Mouse (Mus musculus) cerebellum, postnatal 14 days (tissue): ENCODE data around the gene Gm1113.

Experiments
- DNase-seq, 2 experiments: peaks; one replicate each; pipeline ENCODE4 v3.0.0; 2021; ENCODE audit warnings: mixed read lengths in 2 of 2

Gm1113 gene

DNA sequence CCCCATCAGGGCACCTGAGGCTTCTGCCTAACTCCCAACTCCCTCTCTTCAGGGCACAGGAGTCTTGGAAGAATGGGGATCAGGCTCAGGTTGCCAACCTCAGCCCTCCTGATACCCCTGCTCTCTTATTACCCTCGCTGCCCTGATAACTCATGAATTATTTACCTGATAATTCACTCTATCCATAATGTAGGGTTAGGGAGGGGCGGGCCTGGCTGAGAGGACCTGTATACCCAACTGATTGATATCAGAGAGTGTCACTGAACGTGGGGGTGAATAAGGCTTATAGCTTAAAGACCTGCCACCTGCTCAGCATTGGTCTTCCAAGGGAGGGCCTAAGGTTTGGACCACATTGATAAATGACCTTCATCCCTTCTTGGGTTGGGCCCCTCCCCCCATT is at the start of gene Gm1113:
TSS of gene Gm1113 (minus strand) at position 101 of the 400 bp plus-strand sequence.
- no peak for DNase-seq

DNA sequence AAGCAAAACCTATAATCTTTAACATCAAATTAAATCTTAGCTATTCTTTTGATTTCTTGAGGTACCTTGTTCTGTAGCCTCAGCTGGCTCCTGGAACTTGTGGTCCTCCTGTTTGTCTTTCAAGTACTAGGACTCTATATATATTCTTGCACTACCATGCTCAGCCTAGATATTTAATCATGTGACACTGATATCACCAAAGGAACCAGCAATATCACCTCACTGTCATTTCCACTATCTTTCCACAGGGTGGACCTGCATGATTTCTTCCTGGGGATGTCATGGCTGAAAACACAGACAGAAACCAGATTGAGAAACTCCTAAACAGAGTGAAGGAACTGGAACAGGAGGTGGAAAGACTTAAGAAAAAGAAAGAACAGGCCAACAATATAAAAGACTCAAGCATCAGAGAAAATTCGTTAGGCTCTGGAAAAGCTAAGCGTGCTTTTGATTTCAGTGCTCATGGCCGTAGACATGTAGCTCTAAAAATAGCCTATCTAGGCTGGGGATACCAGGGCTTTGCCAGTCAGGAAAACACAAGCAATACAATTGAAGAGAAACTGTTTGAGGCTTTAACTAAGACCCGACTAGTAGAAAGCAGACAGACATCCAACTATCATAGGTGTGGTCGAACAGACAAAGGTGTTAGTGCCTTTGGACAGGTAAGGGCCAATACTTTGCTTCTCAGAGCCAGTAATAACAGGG is 46.6 kb upstream of the Gm1113 start:
- no peak for DNase-seq

DNA sequence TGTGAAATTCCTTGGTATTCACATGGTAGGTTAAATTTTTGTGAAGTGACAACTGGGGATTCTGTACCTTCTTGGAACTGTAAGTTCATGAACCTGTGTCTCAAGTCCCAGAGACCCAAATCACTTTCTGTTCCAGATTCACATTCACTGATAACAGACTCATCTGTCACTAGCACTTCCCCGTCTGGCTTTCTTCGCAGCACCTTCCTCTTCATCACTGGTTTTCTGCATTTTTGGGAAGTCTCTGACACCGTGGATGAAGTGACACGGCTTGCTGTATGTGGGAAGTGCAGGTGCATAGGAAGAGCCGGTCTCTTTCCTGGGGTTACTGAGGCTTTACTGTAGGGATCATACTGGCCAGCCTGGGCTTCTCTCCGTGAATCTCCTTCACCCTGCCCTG is 43.5 kb upstream of the Gm1113 start:
- no peak for DNase-seq

DNA sequence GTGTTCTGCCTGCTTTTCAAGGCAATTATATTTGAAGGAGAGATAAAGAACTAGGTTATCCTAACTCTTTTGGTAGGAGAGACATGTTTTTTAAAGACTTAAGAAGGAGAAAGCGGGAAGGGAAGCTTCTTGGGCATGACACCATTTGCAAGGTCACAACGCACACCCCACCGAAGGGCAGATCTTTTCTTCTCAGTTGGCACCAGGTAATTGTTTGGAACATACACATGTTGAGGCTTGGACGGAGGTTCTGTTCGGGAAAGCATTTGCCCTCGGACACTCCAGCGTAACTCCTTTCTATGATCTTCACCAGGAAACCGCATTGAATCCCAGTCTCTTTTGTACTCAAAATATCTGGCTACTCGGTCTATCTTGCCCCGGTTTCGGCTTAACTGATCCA is 43.0 kb upstream of the Gm1113 start:
- no peak for DNase-seq

DNA sequence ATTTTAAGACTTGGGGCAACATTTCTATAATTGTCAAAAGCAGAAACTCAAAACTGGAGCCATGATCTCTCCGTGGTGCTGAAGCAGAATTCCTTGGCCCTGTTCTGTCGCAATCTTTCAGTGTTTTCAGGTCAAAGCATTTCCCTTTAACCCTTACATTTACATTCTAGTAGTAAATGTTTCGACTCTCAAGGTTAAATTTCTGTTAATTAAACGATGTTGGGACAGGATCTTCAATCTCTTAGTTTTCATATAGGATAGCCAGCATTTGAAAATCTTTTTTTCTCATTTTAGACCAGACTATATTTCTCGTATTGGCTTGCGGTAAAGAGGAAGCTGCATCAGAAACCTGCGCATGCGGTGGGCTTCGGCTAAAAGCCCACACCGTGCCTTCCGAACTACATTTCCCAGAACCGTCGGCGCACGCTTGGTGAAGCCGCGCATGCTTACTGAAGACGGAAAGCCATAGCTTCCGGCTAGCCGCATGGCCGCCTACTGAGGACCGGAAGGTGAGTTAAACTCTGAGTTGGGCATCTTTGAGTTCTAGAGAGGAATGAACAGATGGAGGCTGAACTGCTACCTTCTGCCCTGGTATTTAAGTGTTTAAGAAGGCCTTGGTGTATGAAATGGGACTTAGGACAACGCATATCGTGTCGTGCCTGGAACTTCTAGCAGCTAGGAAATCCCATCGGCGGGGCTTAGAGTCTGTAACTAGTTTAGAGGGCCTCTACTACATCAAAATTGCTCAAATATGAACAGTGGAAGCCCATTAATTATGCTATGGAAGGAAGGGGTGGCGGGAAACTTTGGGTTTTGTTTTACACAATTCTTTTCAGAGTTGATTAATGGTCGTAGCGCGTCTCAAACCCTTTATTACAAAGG is 41.2 kb upstream of the Gm1113 start:
- DNase-seq, result peak; percentile 90

DNA sequence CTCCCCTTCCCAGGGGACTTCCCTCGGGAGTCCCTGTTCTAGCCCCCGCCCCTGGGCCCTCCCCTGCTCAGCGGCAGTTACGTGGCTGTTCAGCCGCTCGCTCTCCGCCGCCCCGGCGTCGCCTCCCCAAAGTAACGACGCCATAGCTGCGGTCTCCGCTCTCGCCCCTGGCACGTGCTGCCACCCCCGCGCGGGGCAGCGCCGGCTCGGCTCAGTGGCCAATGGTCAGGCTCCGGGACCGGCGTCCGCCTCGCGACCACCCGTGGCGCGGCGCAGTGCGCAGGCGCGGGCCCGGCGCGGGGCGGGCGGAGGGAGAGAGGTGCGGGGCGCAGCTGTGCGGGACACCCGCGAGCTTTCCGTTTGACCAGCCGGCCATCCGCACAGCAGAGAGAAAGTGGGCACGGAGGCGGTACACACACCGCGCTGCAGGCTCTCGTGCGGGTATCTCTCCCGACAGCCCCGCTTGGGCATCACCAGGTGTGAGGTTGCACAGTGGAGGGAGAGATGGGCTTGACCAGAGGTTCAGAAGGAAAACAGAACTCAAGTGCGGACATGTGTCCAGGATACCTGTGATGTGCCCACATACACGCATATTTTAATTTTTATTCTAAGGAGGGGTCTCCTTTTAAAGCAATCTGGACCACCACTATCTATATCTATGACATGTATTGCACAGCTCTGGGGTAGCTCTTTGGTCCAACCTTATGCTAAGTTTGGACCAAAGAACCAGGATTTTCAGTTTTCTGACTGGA is 40.4 kb upstream of the Gm1113 start, which contains the start of the genes Ddx25 and Pus3:
TSS of gene Ddx25 (minus strand) at position 272 of the 752 bp plus-strand sequence.
TSS of gene Pus3 (plus strand) at position 339 of the 752 bp plus-strand sequence.
- DNase-seq, result peak; percentile 89 to 93

DNA sequence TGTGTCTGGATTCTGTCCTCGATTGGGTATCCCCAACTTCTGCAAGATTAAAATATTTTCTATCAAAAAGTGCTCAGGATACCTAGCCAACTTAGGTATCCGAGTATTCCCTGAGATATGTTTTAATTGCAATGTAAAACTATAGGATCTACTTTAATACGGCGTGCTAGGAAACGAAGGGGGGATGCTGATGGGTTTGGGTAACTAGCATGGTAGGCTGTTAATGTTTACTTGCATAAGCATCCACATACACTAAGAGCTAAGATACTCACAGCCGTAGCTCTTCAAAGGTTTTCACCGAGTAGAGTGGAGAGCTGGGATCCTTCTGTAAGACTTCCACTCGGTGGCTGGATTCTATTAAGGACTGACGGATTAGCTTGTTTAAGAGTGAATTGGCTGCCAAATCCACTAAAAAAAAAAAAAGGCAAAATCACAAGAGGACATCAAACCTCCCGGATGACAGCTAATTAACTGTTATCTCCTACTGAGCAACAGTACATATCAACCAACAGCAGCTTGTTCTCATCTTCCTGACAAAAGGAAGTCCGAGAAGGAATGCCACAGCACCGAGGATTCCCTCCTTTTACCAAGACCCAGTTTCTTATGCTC is 38.5 kb upstream of the Gm1113 start:
- DNase-seq, result no peak

DNA sequence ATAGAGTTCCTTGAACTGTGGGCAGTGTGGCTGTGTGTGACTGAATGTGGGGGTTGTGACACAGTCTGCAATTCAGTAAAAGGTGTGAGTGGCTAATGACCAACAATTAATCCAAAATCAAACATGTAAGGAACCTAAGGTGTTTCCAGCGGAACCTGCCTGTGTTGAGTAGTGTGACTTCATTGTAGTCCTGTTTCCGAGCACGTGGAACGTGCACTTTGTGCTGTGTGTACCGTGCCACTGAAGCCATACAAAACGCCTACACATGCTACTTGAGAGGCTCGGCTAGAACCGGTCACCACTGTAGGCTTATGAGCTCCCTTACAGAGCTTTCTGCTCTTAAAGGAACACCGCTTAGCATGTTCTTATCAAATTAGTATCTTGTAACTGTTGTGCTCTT is 30.4 kb upstream of the Gm1113 start:
- DNase-seq, result no peak

DNA sequence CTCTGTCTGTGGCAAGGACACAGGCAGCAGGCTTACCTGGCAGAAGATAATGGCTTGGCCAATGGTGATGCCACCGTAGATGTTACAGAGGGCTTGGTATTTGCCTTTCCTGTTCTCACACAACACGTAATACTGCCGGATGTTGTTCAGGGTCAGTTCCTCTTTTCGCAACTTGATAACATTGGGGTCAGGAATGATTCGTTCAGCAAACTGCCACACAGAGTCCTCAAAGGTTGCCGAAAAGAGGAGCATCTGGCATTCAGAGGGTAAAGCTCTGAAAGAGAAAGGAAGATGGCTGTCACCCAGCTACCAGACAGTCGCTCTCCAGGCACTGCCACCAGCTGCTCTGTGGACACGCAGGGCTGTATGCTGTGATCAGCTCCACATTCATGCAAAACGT is 28.7 kb upstream of the Gm1113 start:
- DNase-seq, result no peak

DNA sequence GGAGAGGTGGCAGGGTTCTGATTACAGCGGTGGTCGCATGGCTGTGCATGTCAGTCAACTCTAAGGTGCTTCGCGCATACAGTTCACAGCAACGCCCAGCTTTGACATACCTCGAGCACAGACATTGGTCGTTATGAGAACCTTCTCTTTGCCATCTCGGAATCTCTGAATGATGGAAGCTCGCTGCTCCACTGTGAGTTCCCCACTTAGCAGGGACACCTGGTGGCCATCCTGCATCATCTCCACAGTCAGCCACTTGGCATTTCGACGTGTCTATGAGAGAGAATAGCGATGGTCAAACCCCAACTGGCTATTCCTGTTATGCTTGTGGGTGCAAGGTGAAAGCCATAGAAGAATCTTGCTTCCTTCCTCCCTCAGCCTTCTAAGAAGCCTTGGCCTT is 27.6 kb upstream of the Gm1113 start:
- no peak for DNase-seq

DNA sequence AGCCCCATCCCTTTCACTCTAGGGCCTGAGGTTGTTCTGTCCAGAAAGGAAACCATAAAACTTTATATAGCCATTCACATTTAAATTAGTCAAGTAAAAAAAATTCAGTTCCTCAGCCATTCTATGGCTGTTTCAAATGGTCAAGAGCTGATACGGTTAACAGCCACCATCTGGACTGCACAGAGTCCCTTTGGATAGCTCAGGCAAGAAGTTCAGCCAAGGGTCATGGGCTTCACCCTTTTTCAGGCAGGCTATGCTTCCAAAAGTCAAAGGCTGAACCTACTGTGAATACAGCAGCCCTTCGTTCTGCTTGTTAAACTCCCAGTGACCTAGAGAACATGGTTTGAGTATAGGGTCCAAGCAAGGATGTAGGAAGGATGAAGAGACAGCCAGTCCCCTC is 26.6 kb upstream of the Gm1113 start:
- DNase-seq, result no peak

DNA sequence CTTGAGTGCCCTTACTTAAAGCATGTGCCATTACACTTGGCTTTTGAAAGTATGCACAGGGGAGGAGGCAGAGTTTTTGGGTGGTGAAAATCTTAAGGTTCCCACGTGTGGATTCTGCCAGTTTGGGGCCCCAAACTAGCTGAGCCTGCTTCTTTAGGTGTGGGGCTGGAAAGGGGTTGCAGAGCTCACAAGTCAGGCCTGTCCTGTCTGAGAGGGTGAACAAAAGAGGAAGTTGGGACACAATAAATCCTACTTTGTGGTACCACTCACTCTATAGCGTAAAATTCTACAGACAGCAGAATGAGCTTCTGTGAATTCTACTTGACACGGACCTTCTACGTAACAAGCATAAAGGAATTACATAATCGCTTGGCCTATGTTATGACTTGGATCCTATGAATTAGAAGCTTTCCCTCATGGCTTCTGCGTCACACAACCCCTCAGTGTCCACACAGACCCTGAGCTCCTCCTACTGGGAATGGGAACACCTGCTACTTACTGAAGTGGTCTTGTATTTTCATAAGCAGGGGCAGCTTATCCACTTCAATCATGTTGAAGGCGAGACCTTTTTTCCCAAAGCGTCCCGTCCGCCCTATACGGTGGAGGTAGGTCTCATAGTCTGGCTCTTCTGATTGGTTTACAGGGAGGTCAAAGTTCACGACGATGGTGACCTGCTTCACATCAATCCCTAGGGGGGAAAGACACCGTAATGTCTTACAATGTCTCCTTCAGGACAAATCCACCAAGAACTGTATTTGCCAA is 25.2 kb upstream of the Gm1113 start:
- no peak for DNase-seq

DNA sequence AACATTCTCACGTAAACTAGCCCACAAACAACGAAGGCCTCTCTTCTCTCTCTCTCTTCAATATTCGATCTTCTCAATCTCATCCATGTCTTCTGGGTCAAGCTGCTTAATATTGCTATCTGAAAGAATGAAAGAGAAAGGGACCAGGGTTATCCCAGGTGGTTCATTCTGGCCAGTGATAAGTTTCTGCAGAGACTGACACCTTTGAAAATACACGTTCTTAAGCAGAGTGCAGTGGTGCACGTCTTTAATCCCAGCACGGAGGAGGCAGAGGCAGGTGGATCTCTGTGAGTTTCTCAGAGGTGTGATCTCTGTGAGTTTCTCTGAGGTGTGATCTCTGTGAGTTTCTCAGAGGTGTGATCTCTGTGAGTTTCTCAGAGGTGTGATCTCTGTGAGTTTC is 23.9 kb upstream of the Gm1113 start:
- no peak for DNase-seq

DNA sequence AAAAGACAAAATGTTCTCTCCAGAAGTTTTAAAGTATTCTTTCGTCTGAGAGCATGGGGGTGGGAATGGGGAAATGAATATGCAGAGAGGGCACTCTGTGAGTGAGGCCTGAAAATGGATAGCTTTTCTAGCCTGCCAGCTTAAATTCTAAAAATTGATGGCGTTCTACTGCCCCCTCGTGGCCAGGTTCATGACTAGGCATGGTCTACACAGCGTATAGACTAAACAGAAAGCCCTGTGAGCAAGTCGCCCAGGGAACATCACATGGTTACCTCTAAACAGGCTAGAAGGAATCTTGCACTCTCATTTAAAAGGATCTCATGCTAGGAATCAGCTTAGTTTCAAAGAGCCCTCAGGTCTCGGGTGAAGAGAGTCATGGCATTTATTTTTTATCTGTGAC is 23.4 kb upstream of the Gm1113 start:
- DNase-seq, result peak; percentile 91 to 96

DNA sequence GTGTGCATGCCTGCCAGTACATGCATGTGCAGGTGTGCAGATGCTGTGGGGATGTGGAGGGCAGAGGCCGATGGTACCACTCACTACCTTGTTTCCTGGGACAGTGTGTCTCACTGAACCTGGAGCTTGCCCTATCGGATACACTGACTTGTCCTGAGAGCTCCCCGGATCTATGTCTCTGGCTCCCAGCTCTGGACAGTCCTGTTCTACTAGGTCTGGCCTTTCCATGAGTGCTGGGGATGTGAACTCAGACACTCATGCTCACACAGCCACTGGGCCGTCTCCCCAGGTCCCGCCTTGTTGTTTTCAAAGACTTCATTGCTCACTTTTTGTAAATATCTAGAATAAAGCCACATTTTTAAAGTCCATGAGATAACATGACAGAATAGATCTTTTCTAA is 23.0 kb upstream of the Gm1113 start:
- no peak for DNase-seq

DNA sequence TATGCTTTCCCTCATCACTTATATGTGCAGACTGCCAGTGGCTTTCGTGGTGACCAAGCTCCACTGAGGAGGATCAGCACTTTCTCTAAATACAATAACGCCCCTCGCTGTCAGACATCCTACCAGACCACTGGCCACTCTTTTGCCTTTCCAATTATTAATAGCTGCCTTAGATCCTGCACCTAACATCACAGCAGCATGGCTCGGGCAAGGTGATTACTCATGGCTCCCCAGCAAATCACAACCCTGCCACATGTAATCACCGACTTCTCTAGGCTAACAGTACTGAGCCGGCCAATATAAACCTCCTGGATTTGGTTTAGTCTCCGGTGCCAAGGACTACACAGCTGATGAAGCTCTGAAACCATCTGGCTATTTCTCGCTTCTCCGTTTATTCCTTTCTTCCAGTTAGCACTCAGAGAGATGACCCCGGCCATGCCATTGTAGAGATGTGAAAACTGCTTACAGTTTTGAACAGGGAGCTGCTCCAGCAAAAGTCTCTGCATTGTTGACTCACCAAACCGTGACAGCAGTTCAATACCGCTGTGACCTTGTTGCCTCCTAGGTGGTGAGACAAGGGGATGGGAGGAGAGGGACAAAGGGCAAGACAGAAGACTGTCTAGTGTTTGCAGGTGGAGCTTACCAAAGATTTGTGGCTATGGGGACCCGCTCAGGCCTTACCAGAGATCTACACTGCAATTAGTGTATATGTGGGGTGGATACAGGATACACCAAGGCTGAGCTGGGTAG is 21.1 kb upstream of the Gm1113 start:
- DNase-seq, result no peak

DNA sequence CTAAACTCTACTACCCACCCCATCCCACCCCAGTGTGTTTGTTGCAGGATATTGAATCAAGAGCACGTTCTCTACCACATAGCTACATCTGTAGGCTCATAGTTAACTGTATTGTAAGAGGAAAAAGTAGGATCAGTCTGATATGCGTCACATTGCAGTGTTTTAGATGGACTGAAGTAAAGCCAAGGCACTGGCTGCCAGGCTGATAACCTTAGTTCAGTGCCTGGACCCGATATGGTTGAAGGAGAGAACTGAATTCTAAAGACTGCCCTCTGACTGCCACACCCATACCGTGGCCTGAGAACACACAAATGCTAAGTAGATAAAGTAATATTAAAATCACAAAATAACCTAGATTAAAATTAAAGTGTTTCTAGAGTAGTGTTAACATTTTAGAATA is 17.8 kb upstream of the Gm1113 start:
- DNase-seq, result no peak

DNA sequence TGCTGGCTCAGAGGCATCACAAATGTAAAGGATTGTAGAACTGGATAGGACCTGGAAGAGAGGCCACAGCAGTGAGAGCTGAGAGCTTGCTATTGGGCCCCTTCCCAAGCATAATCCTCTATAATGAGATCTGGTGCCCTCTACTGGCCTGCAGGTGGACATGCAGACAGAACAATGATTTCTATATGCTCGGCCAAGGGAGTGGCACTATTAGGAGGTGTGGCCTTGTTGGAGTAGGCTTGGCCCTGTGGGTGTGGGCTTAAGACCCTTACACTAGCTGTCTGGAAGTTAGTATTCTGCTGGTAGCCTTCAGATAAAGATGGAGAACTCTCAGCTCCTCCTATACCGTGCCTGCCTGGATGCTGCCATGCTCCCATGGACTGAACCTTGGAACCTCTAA is 17.0 kb upstream of the Gm1113 start:
- peak; percentile 79 to 80 for DNase-seq

DNA sequence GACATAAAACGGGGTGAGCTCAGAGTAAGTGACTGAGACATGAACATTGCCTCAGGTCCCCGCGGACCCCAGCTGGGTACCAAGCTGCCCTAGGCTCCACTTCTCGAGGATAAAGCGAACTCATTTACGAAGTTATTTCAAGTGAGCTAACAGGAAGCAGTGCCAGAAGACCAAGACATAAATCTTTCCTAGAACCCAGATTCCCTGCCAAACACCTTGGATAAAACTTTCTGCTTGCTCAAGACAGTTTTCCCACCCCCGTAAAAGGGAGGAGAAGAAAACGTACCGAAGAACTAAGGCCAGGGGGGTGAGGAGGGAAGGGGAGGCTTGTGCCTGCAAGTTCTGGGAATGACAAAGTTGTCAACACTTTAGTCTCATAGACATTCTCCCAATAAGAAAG is 15.2 kb upstream of the Gm1113 start:
- DNase-seq, result no peak

DNA sequence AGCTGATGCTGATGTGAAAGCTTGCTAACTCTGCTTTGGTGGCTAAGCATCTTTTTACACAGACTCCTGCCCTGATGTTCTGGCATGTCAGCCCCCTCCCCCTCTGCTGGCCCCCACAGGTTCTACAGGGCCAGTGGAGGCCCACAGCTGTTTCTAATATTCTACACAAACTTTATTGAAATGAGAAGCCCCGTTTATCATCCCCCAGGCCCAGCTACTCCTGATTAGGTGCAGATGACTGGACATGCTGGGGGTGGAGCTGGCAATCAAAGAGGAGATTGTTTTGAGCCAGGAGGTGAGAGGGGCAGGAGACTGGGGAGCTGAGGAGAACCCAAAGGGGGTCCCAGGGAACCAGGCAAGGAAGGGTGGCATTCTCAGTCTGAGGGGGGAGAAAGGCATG is 11.7 kb upstream of the Gm1113 start:
- no peak for DNase-seq

DNA sequence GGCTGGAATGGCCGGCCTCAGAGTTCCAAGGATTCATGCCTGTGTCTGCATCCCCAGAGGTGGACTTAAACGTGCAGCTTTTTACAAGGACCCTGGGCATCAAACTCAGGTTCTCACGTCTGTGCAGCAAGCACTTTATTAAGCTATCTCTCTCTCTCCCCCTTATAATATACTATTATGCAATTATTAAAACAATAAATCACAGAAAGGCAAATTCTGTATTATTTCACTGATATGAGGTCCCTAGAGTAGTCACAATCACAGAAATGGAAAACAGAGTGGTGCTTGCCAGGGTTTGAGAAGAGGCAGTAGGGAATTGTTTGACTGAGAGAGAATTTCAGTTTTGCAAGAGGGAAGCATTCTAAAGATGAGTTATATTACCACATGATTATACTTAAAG is 11.1 kb upstream of the Gm1113 start:
- no peak for DNase-seq
